Mouse (Mus musculus) heart, postnatal 0 days (tissue): ENCODE results near the gene Otof. TPM values are rescaled to one million over a fixed set of nuclear protein-coding genes. Genes with fewer than 3 reads are reported as not detected.

Source experiments
- ATAC-seq: fragments of 200-750 bp; cut with Nextera tagmentation; 2 replicates; pipeline ENCODE4 v1.8.0; 2017; ENCODE audit warnings: low read depth, moderate number of reproducible peaks, moderate library complexity; ENCODE audit not compliant: insufficient read depth
- DNase-seq: peaks from one replicate; pipeline ENCODE4 v3.0.0-alpha.2; 2016; ENCODE audit warnings: low spot score
- H3K27ac ChIP-seq: fragments of 300-500 bp; sonication (generic); 2 replicates; pipeline ENCODE4 v1.5.1; 2014; ENCODE audit warnings: low read depth, mild to moderate bottlenecking
- H3K27me3 ChIP-seq: fragments of 300-500 bp; sonication (generic); 2 replicates; pipeline ENCODE4 v1.6.1; 2014; ENCODE audit warnings: low read length, mixed read lengths; ENCODE audit not compliant: control insufficient read depth, insufficient read depth
- H3K36me3 ChIP-seq: fragments of 300-500 bp; sonication (generic); replicated peaks from 2 replicates; pipeline ENCODE4 v1.6.1; 2014; ENCODE audit warnings: low read length, mixed read lengths; ENCODE audit not compliant: control insufficient read depth, insufficient read depth
- H3K4me1 ChIP-seq: fragments of 300-500 bp; sonication (generic); 2 replicates; pipeline ENCODE4 v1.6.1; 2014; ENCODE audit warnings: antibody characterized with exemption; ENCODE audit not compliant: control insufficient read depth, insufficient read depth
- H3K4me2 ChIP-seq: fragments of 300-500 bp; sonication (generic); 2 replicates; pipeline ENCODE4 v1.6.1; 2014; ENCODE audit warnings: low read depth, mild to moderate bottlenecking, low read length, moderate library complexity
- H3K4me3 ChIP-seq: fragments of 300-500 bp; sonication (generic); 2 replicates; pipeline ENCODE4 v1.5.1; 2014; ENCODE audit warnings: low read depth, low read length
- H3K9ac ChIP-seq: fragments of 300-500 bp; sonication (generic); replicated peaks from 2 replicates; pipeline ENCODE4 v1.6.1; 2014; ENCODE audit warnings: low read depth, low read length, mixed read lengths
- H3K9me3 ChIP-seq: fragments of 300-500 bp; sonication (generic); replicated peaks from 2 replicates; pipeline ENCODE4 v1.6.1; 2016; ENCODE audit warnings: low read length; ENCODE audit not compliant: control insufficient read depth
- CTCF ChIP-seq: IDR thresholded peaks from 2 replicates; pipeline ENCODE4 v1.5.1; 2016; ENCODE audit warnings: antibody characterized with exemption, control low read depth, low read depth
- EP300 ChIP-seq: IDR thresholded peaks from 2 replicates; pipeline ENCODE4 v1.6.1; 2016; ENCODE audit warnings: antibody characterized with exemption, low read depth
- WGBS: fragments of 180-500 bp; shearing (Covaris S2); extraction: QIAGEN DNeasy Blood & Tissue Kit; methylation state at CpG from one replicate; pipeline ENCODE4 v1.1.7; 2014; 5-methylcytosine and 5-hydroxymethylcytosine counted together
- polyA plus RNA-seq: library from polyadenylated mRNA; unstranded; fragments of >200 nt; fragmentation: Nextera tagmentation; extraction: Ambion mirVana; gene quantifications from 2 replicates; pipeline ENCODE4 v1.2.1, GENCODE M21; 2015
- total RNA-seq: library from RNA; depleted of rRNA; stranded (reverse); fragments of >200 nt; gene quantifications from 2 replicates; pipeline ENCODE4 v1.2.3, GENCODE M21; 2014; ENCODE audit warnings: low replicate concordance

The Otof gene
- total and polyA plus RNA-seq, 2 experiments from 2014 or later: 0.03 to 0.04 TPM

DNA sequence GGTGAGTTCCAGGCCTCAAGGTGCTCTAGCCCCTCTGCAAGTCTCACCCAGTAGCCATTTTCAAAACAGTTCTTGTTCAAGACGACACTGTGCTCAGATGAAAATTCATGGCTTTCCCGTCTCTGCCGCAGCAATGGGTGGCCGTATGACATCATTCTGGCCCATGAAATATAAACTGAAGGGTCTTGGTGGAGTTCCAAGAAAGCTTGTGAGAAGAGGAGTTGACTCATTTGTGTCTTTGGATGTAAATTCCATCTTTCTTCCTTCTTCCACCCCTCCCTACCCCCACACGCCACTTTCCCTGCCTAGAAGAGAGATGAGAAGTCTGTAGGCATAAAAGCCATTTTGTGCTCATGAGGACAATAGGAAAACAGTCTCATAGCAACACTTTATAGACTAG, 29.1 kb upstream of the Otof start:
- Histone ChIP-seq H3K27ac (no peak overlapping the region), H3K4me3 (no peak overlapping the region), H3K27me3 (no peaks in the 10 kb centered on the region), H3K9ac (no peak overlapping the region), H3K4me1 (no peaks in the 10 kb centered on the region), H3K4me2 (no peak overlapping the region), H3K9me3 (no peaks in the 10 kb centered on the region), H3K36me3 (no peaks in the 10 kb centered on the region)
- TF ChIP-seq CTCF (no peak), EP300 (no peak)
- 71% methylated on average over 5 of the region's 5 CpGs for WGBS
- no peak for DNase-seq
- ATAC-seq: no peak

DNA sequence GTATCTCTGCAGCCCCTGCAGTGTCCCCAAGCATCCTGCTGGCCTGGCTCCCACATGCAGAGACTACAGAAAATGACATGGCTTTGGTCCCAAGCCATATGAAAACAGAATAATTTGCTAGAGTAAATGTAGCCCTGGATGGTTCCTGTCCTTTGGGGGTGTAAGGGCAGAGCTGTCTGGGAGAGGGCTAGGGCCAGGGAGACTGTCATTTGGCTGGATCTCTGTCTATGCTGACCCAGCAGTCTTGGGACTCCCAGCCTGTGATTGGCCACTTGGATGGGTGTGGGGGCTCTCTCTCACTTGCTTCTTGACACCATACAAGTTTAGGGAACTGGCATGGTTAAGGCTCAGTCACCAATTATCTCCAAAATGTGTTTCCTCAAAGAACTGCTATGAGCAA, 28.5 kb upstream of the Otof start:
- H3K27ac ChIP-seq: no peak overlapping the region

DNA sequence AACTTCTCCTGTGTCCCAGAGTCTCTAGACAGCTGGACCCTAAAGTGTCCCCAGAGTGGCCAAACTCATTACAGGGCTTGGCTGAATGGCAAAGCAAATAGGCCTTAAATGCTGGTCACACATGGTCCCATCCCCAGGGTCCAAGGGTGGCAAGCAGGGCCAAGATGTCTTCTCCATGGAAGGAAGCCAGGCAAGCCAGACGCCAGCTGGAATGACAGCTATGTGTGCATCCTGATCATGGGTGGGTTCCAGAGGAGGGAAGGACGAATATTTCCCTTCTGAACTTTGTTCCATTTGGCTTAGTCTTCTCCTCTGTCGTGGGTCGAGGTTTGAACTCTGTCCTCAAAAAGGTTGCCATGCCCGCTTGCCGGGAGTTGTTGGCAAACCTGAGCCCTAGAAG, 23.4 kb upstream of the Otof start:
- Histone ChIP-seq H3K4me2 (no peak overlapping the region), H3K9me3 (no peaks in the 10 kb centered on the region), H3K27me3 (no peaks in the 10 kb centered on the region), H3K27ac (no peak overlapping the region), H3K36me3 (no peaks in the 10 kb centered on the region), H3K4me3 (no peak overlapping the region), H3K4me1 (no peaks in the 10 kb centered on the region), H3K9ac (no peak overlapping the region)
- WGBS: 66% methylated on average over 6 of the region's 6 CpGs
- TF ChIP-seq CTCF (no peak), EP300 (no peak)
- ATAC-seq (no peak), DNase-seq (no peak)

More for the DNA sequence above, 28.5 kb upstream of the Otof start:
- Histone ChIP-seq H3K9me3 (no peaks in the 10 kb centered on the region), H3K27me3 (no peaks in the 10 kb centered on the region), H3K4me2 (no peak overlapping the region), H3K4me3 (no peak overlapping the region), H3K36me3 (no peaks in the 10 kb centered on the region), H3K9ac (no peak overlapping the region), H3K4me1 (no peaks in the 10 kb centered on the region)
- TF ChIP-seq CTCF: no peak
- TF ChIP-seq EP300: no peak
- ATAC-seq (no peak), DNase-seq (no peak)

DNA sequence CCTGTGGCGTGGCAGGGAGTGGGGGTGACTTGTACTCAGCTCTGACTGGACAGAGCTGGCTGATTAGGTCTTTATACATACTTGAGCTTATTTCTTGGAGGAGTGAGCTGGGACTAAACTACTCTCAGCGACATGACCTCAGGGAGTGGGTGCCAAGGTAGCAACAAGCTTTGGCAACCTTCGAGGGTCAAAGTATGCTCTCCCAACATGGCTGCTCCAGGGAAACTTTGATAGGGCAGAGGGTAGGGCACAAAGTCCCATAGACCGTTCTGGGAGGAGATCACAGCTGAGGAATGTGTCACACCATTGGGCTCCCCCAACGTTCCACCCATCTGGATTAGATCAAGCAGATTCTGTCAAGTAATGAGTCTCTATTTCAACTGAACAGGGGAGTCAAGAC, 22.9 kb upstream of the Otof start:
- no peaks in the 10 kb centered on the region for H3K4me1 ChIP-seq
- no peak for ATAC-seq
- no peak overlapping the region for H3K27ac ChIP-seq
- no peak for DNase-seq
- no peaks in the 10 kb centered on the region for H3K9me3 ChIP-seq
- WGBS: 72% methylated on average over 5 of the region's 5 CpGs
- no peak for TF ChIP-seq EP300
- TF ChIP-seq CTCF: no peak
- H3K27me3 ChIP-seq: no peaks in the 10 kb centered on the region
- H3K4me2 ChIP-seq: no peak overlapping the region
- no peak overlapping the region for H3K4me3 ChIP-seq
- no peaks in the 10 kb centered on the region for H3K36me3 ChIP-seq
- no peak overlapping the region for H3K9ac ChIP-seq

DNA sequence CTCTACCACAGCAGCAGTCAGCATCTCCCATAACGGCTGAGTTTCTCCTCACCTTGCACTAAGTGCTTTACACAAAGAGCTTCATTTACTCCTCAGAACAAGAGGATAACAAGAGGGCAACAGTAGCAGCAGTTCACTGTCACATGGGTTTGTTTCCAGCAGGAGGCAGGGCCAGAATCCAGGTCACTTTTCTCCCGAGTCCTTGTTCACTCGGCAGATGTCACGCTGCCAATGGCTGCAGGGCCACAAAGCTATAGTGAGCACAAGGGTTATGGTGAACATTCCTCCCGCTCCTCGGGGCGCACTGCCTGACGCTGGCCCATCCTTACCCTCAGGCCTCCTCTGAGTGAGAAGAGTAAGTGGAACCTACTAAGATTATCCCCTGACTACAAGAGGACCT, 21.8 kb upstream of the Otof start:
- no peaks in the 10 kb centered on the region for H3K27me3 ChIP-seq
- no peak overlapping the region for H3K4me3 ChIP-seq
- ATAC-seq: no peak
- H3K9me3 ChIP-seq: no peaks in the 10 kb centered on the region
- TF ChIP-seq EP300 (no peak), CTCF (no peak)
- 66% methylated on average over 8 of the region's 8 CpGs for WGBS
- H3K9ac ChIP-seq: no peak overlapping the region
- H3K4me1 ChIP-seq: no peaks in the 10 kb centered on the region
- no peak overlapping the region for H3K27ac ChIP-seq
- no peaks in the 10 kb centered on the region for H3K36me3 ChIP-seq
- no peak overlapping the region for H3K4me2 ChIP-seq
- no peak for DNase-seq

DNA sequence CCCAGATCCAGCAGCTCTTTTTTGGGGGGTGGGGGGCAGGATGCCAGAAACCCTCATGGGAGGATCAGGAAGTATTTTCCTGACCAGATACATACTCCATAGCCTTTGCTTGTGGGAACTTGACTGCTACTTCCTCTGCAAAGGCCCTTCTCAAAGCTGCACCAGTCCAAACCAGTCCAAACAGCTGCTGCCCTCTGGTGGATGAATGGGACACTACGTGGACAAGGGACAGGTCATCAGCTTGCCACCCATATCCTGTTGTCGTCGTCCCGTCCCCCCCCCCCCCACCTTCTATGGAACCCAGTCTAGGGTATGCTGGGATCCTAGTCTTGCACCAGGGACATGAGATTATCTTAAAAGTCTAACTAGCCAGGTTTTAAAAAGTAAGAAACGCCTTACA, 20.6 kb upstream of the Otof start:
- WGBS: 16% methylated on average over 5 of the region's 5 CpGs
- H3K36me3 ChIP-seq: no peaks in the 10 kb centered on the region
- H3K9me3 ChIP-seq: no peaks in the 10 kb centered on the region
- ATAC-seq (peak; percentile 58; the same call in 1 of the 2 replicates), DNase-seq (peak; percentile 57)
- TF ChIP-seq CTCF: peak; percentile 90
- TF ChIP-seq EP300: no peak
- H3K27ac ChIP-seq: no peak overlapping the region
- no peaks in the 10 kb centered on the region for H3K27me3 ChIP-seq
- no peak overlapping the region for H3K9ac ChIP-seq
- no peak overlapping the region for H3K4me2 ChIP-seq
- no peaks in the 10 kb centered on the region for H3K4me1 ChIP-seq
- no peak overlapping the region for H3K4me3 ChIP-seq
